Mouse (Mus musculus) right cerebral cortex, adult 18-20 months (tissue): ENCODE measurements around the gene Gm45716.

ENCODE experiments used
- DNase-seq: peaks from one replicate; pipeline ENCODE4 v3.0.0; 2022; ENCODE audit warnings: mixed read lengths

Gene Gm45716

GRCm38 (mm10) chr11:90286550-90287154, 99.2 kb downstream of the Gm45716 start:
- DNase-seq, result no peak

- no peak for DNase-seq
Observed at GRCm38 (mm10) chr11:90291156-90291555, 103.7 kb downstream of the Gm45716 start.

- no peak for DNase-seq
Observed at GRCm38 (mm10) chr11:90292766-90293165, 105.3 kb downstream of the Gm45716 start.

- no peak for DNase-seq
Observed at GRCm38 (mm10) chr11:90294622-90295021, 107.1 kb downstream of the Gm45716 start.
